Mouse (Mus musculus) forebrain, embryonic 11.5 days (tissue): ENCODE measurements around the gene Gapvd1. TPM values are rescaled to one million over a fixed set of nuclear protein-coding genes. Genes with fewer than 3 reads are reported as not detected.

Experiments used
- ATAC-seq: fragments of 200-750 bp; cut with Nextera tagmentation; replicated peaks from 2 replicates; pipeline ENCODE4 v1.8.0; 2017; ENCODE audit warnings: moderate TSS enrichment; ENCODE audit not compliant: low FRiP score
- DNase-seq: peaks from one replicate; pipeline ENCODE4 v3.0.0-alpha.2; 2017; ENCODE audit warnings: low spot score
- H3K27ac ChIP-seq: fragments of 300-500 bp; sonication (generic); 2 replicates; pipeline ENCODE4 v1.5.1; 2014; ENCODE audit warnings: low read depth, low read length
- H3K27me3 ChIP-seq: fragments of 300-500 bp; sonication (generic); 2 replicates; pipeline ENCODE4 v1.6.1; 2014; ENCODE audit warnings: mild to moderate bottlenecking, low read length, mixed read lengths; ENCODE audit not compliant: control insufficient read depth, insufficient read depth
- H3K36me3 ChIP-seq: fragments of 300-500 bp; sonication (generic); 2 replicates; pipeline ENCODE4 v1.6.1; 2014; ENCODE audit warnings: mild to moderate bottlenecking, low read length, moderate library complexity, mixed read lengths; ENCODE audit not compliant: control insufficient read depth, insufficient read depth
- H3K4me1 ChIP-seq: fragments of 300-500 bp; sonication (generic); replicated peaks from 2 replicates; pipeline ENCODE4 v1.6.1; 2014; ENCODE audit warnings: low read length, mixed read lengths; ENCODE audit not compliant: control insufficient read depth, insufficient read depth
- H3K4me2 ChIP-seq: fragments of 300-500 bp; sonication (generic); 2 replicates; pipeline ENCODE4 v1.6.1; 2014; ENCODE audit warnings: low read depth, mild to moderate bottlenecking, low read length, moderate library complexity, mixed read lengths; ENCODE audit not compliant: severe bottlenecking
- H3K4me3 ChIP-seq: fragments of 300-500 bp; sonication (generic); 2 replicates; pipeline ENCODE4 v1.5.1; 2014; ENCODE audit warnings: low read depth, low read length
- H3K9ac ChIP-seq: fragments of 300-500 bp; sonication (generic); 2 replicates; pipeline ENCODE4 v1.6.1; 2014; ENCODE audit warnings: low read length
- H3K9me3 ChIP-seq: fragments of 300-500 bp; sonication (generic); 2 replicates; pipeline ENCODE4 v1.6.1; 2016; ENCODE audit warnings: low read length, mixed read lengths; ENCODE audit not compliant: control insufficient read depth
- WGBS: fragments of 180-500 bp; shearing (Covaris S2); extraction: QIAGEN DNeasy Blood & Tissue Kit; methylation state at CpG from one replicate; pipeline ENCODE4 v1.1.7; 2014; 5-methylcytosine and 5-hydroxymethylcytosine counted together
- polyA plus RNA-seq: library from polyadenylated mRNA; unstranded; fragments of >200 nt; fragmentation: Nextera tagmentation; extraction: Ambion mirVana; gene quantifications from 2 replicates; pipeline ENCODE4 v1.2.1, GENCODE M21; 2014

Gene Gapvd1
- polyA plus RNA-seq, 1 experiment from 2014 or later = 106 TPM

GRCm38 (mm10) chr2:34670470-34670869, 84.6 kb downstream of the Gapvd1 start:
- WGBS = 82% methylated on average over 6 of the region's 6 CpGs
- Histone ChIP-seq H3K4me2 (no peak overlapping the region), H3K9ac (no peak overlapping the region), H3K4me1 (no peaks in the 10 kb centered on the region; the same call in 1 of the 2 replicates), H3K27ac (no peak overlapping the region), H3K9me3 (no peaks in the 10 kb centered on the region), H3K4me3 (no peak overlapping the region), H3K27me3 (no peaks in the 10 kb centered on the region), H3K36me3 (no peaks in the 10 kb centered on the region)
- DNase-seq = no peak
- no peak for ATAC-seq

GRCm38 (mm10) chr2:34669203-34669746, 85.8 kb downstream of the Gapvd1 start:
- no peak overlapping the region for H3K4me3 ChIP-seq
- H3K27ac ChIP-seq = no peak overlapping the region
- H3K4me1 ChIP-seq = no peaks in the 10 kb centered on the region; the same call in 1 of the 2 replicates
- ATAC-seq (no peak), DNase-seq (no peak)
- no peaks in the 10 kb centered on the region for H3K27me3 ChIP-seq
- no peak overlapping the region for H3K4me2 ChIP-seq
- no peaks in the 10 kb centered on the region for H3K36me3 ChIP-seq
- no peak overlapping the region for H3K9ac ChIP-seq
- WGBS = 68% methylated on average over 8 of the region's 8 CpGs
- H3K9me3 ChIP-seq = no peaks in the 10 kb centered on the region

GRCm38 (mm10) chr2:34668440-34669191, 86.4 kb downstream of the Gapvd1 start:
- 50% methylated on average over 17 of the region's 17 CpGs for WGBS

GRCm38 (mm10) chr2:34667820-34668219, 87.2 kb downstream of the Gapvd1 start:
- no peak for DNase-seq

More at GRCm38 (mm10) chr2:34668440-34669191, 86.4 kb downstream of the Gapvd1 start:
- no peaks in the 10 kb centered on the region for H3K36me3 ChIP-seq
- no peak overlapping the region for H3K4me2 ChIP-seq
- DNase-seq (no peak), ATAC-seq (no peak)
- H3K27me3 ChIP-seq = no peaks in the 10 kb centered on the region
- H3K9ac ChIP-seq = no peak overlapping the region
- H3K4me3 ChIP-seq = no peak overlapping the region
- H3K27ac ChIP-seq = no peak overlapping the region
- no peaks in the 10 kb centered on the region; the same call in 1 of the 2 replicates for H3K4me1 ChIP-seq
- H3K9me3 ChIP-seq = no peaks in the 10 kb centered on the region

GRCm38 (mm10) chr2:34647410-34647809, 107.6 kb downstream of the Gapvd1 start:
- Histone ChIP-seq H3K4me1 (peaks cover 4% of the 10 kb centered on the region; the same call in 1 of the 2 replicates), H3K27ac (no peak overlapping the region), H3K36me3 (no peaks in the 10 kb centered on the region), H3K4me3 (no peak overlapping the region), H3K9ac (no peak overlapping the region), H3K4me2 (no peak overlapping the region), H3K27me3 (no peaks in the 10 kb centered on the region), H3K9me3 (no peaks in the 10 kb centered on the region)
- DNase-seq (no peak), ATAC-seq (no peak)
- WGBS = 72% methylated on average over 11 of the region's 11 CpGs

More at GRCm38 (mm10) chr2:34667820-34668219, 87.2 kb downstream of the Gapvd1 start:
- Histone ChIP-seq H3K9ac (no peak overlapping the region), H3K4me1 (no peaks in the 10 kb centered on the region; the same call in 1 of the 2 replicates), H3K9me3 (no peaks in the 10 kb centered on the region), H3K27ac (no peak overlapping the region), H3K36me3 (no peaks in the 10 kb centered on the region), H3K27me3 (no peaks in the 10 kb centered on the region), H3K4me3 (no peak overlapping the region), H3K4me2 (no peak overlapping the region)
- ATAC-seq = no peak
- 19% methylated on average over 10 of the region's 10 CpGs for WGBS

- no peaks in the 10 kb centered on the region for H3K36me3 ChIP-seq
- no peaks in the 10 kb centered on the region for H3K27me3 ChIP-seq
- H3K27ac ChIP-seq = no peak overlapping the region
- no peak overlapping the region for H3K9ac ChIP-seq
- no peak for ATAC-seq
- H3K4me1 ChIP-seq = peaks cover 4% of the 10 kb centered on the region; the same call in 1 of the 2 replicates
- H3K4me2 ChIP-seq = peak overlapping the region; percentile 57
- peak overlapping the region; percentile 27 for H3K4me3 ChIP-seq
- no peak for DNase-seq
- WGBS = 8% methylated on average over 5 of the region's 5 CpGs
- no peaks in the 10 kb centered on the region for H3K9me3 ChIP-seq
Observed at GRCm38 (mm10) chr2:34646541-34646865, 108.5 kb downstream of the Gapvd1 start.

- H3K4me1 ChIP-seq = peaks cover 4% of the 10 kb centered on the region; the same call in 1 of the 2 replicates
- peak; percentile 88 for DNase-seq
- H3K4me3 ChIP-seq = peak overlapping the region; percentile 27
- ATAC-seq = peak; percentile 69
- no peaks in the 10 kb centered on the region for H3K27me3 ChIP-seq
- no peak overlapping the region for H3K27ac ChIP-seq
- H3K9me3 ChIP-seq = no peaks in the 10 kb centered on the region
- H3K36me3 ChIP-seq = no peaks in the 10 kb centered on the region
- H3K9ac ChIP-seq = peak overlapping the region; percentile 17; the same call in 1 of the 2 replicates
- 14% methylated on average over 21 of the region's 21 CpGs for WGBS
- H3K4me2 ChIP-seq = peak overlapping the region; percentile 57
Observed at GRCm38 (mm10) chr2:34645851-34646540, 109.0 kb downstream of the Gapvd1 start.

- no peaks in the 10 kb centered on the region for H3K36me3 ChIP-seq
- H3K4me2 ChIP-seq = no peak overlapping the region
- peaks cover 4% of the 10 kb centered on the region; the same call in 1 of the 2 replicates for H3K4me1 ChIP-seq
- no peaks in the 10 kb centered on the region for H3K9me3 ChIP-seq
- no peaks in the 10 kb centered on the region for H3K27me3 ChIP-seq
- H3K9ac ChIP-seq = no peak overlapping the region
- DNase-seq (peak; percentile 72), ATAC-seq (no peak)
- no peak overlapping the region for H3K27ac ChIP-seq
- H3K4me3 ChIP-seq = no peak overlapping the region
- 27% methylated on average over 22 of the region's 22 CpGs for WGBS
Observed at GRCm38 (mm10) chr2:34644571-34645526, 110.2 kb downstream of the Gapvd1 start.
